Mouse (Mus musculus) forebrain, embryonic 16.5 days (tissue): Measurements from ENCODE around the gene Pten. TPM values are rescaled to one million over a fixed set of nuclear protein-coding genes. Genes with fewer than 3 reads are reported as not detected.

Experiments used
- ATAC-seq: fragments of 200-750 bp; cut with Nextera tagmentation; 2 replicates; pipeline ENCODE4 v1.8.0; 2017; ENCODE audit warnings: mild to moderate bottlenecking, moderate library complexity
- H3K27ac ChIP-seq: fragments of 300-500 bp; sonication (generic); 2 replicates; pipeline ENCODE4 v1.5.1; 2014; ENCODE audit warnings: low read length, control low read depth
- H3K27me3 ChIP-seq: fragments of 300-500 bp; sonication (generic); replicated peaks from 2 replicates; pipeline ENCODE4 v1.6.1; 2014; ENCODE audit warnings: low read length; ENCODE audit not compliant: control insufficient read depth, insufficient read depth
- H3K36me3 ChIP-seq: fragments of 300-500 bp; sonication (generic); 2 replicates; pipeline ENCODE4 v1.6.1; 2014; ENCODE audit not compliant: control insufficient read depth, insufficient read depth
- H3K4me1 ChIP-seq: fragments of 300-500 bp; sonication (generic); replicated peaks from 2 replicates; pipeline ENCODE4 v1.6.1; 2014; ENCODE audit warnings: low read length; ENCODE audit not compliant: control insufficient read depth, insufficient read depth
- H3K4me2 ChIP-seq: fragments of 300-500 bp; sonication (generic); 2 replicates; pipeline ENCODE4 v1.6.1; 2014; ENCODE audit warnings: mild to moderate bottlenecking, low read length, control low read depth
- H3K4me3 ChIP-seq: fragments of 300-500 bp; sonication (generic); replicated peaks from 2 replicates; pipeline ENCODE4 v1.5.1; 2014; ENCODE audit warnings: mild to moderate bottlenecking, low read length, control low read depth
- H3K9ac ChIP-seq: fragments of 300-500 bp; sonication (generic); replicated peaks from 2 replicates; pipeline ENCODE4 v1.6.1; 2014; ENCODE audit warnings: low read depth, low read length, control low read depth
- H3K9me3 ChIP-seq: fragments of 300-500 bp; sonication (generic); 2 replicates; pipeline ENCODE4 v1.6.1; 2016; ENCODE audit warnings: low read length; ENCODE audit not compliant: control insufficient read depth
- WGBS: fragments of 180-500 bp; shearing (Covaris S2); extraction: QIAGEN DNeasy Blood & Tissue Kit; methylation state at CpG from one replicate; pipeline ENCODE4 v1.1.7; 2014; 5-methylcytosine and 5-hydroxymethylcytosine counted together
- polyA plus RNA-seq: library from polyadenylated mRNA; unstranded; fragments of >200 nt; fragmentation: Nextera tagmentation; extraction: Ambion mirVana; gene quantifications from 2 replicates; pipeline ENCODE4 v1.2.1, GENCODE M21; 2015

Pten gene
- polyA plus RNA-seq, 1 experiment from 2014 or later, result 13.4 TPM

DNA sequence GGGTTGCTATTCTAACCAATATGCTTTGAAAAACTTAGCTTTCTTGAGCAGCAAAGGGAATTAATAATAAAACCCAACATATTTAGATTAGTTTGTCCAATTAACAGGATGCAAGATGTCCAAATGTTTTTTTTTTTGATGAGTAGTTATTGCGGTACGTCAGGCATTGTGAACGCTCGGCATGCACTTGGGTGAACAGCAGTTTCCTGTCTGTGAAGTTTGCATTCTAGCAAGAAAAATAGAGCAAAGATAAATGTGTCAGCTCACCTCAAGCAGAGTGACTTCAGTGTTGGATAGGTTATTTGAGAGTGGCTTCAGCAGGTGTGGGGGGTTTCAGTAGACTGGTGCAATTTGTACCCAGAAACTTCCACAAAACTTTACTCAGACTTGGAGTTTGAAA is 69.3 kb downstream of the Pten start:
- Histone ChIP-seq H3K9me3 (no peaks in the 10 kb centered on the region), H3K9ac (no peak overlapping the region), H3K4me3 (no peak overlapping the region), H3K27ac (no peak overlapping the region), H3K27me3 (no peaks in the 10 kb centered on the region), H3K4me2 (no peak overlapping the region), H3K4me1 (no peaks in the 10 kb centered on the region), H3K36me3 (no peaks in the 10 kb centered on the region)
- 93% methylated on average over 4 of the region's 4 CpGs for WGBS
- ATAC-seq, result no peak

GRCm38 (mm10) chr19:32829871-32830270 is 72.6 kb downstream of the Pten start:
- 89% methylated on average over 2 of the region's 2 CpGs for WGBS
- H3K4me3 ChIP-seq, result no peak overlapping the region

DNA sequence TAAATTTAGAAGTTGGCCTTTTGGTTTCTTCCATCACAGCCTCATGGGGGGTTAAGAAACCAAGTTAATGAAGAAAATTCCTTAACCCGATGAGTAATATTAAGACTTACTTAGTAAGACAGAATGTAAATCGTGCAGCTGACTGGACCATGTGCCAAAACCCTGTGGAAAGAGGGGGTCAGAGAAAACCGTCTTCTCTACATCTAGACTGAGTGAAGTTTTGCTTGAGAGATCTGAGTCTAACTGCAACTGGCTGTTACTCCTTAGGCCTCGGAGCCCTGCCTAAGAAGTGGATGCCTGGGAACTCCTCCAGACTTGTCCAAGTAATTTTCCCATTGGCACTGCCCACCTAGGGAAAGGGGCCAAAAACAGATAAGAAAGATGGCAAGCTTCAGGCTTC is 74.0 kb downstream of the Pten start:
- 85% methylated on average over 4 of the region's 4 CpGs for WGBS
- no peaks in the 10 kb centered on the region for H3K36me3 ChIP-seq
- no peak overlapping the region for H3K4me3 ChIP-seq
- no peak overlapping the region for H3K27ac ChIP-seq
- H3K4me1 ChIP-seq, result no peaks in the 10 kb centered on the region
- no peaks in the 10 kb centered on the region for H3K27me3 ChIP-seq
- H3K4me2 ChIP-seq, result no peak overlapping the region
- no peaks in the 10 kb centered on the region for H3K9me3 ChIP-seq
- ATAC-seq, result no peak
- no peak overlapping the region for H3K9ac ChIP-seq

More at GRCm38 (mm10) chr19:32829871-32830270, 72.6 kb downstream of the Pten start:
- Histone ChIP-seq H3K9me3 (no peaks in the 10 kb centered on the region), H3K27me3 (no peaks in the 10 kb centered on the region), H3K36me3 (no peaks in the 10 kb centered on the region), H3K9ac (no peak overlapping the region), H3K27ac (no peak overlapping the region), H3K4me2 (no peak overlapping the region), H3K4me1 (no peaks in the 10 kb centered on the region)
- no peak for ATAC-seq

DNA sequence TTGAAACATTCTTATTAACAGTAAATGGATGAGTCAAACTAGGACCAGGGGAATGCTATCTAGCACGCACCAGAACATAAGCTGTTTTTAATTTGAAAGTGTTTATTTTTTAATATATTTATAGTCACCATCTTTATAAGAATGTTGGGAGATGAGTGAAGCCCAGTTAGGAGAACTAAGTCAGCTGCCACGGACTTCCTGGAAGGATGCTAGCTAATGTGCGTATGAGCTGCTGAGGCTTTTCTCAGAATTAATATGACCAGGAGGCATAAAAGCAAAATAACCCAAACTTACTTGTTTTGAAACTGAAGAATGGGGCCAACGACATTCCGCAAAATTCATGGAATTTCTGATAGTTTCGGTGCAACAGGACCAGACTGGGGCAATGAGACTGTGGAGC is 83.2 kb downstream of the Pten start:
- Histone ChIP-seq H3K4me3 (no peak overlapping the region), H3K36me3 (no peaks in the 10 kb centered on the region), H3K27ac (no peak overlapping the region), H3K9ac (no peak overlapping the region), H3K4me1 (no peaks in the 10 kb centered on the region), H3K27me3 (no peaks in the 10 kb centered on the region), H3K9me3 (no peaks in the 10 kb centered on the region), H3K4me2 (no peak overlapping the region)
- ATAC-seq, result no peak
- WGBS, result 92% methylated on average over 6 of the region's 6 CpGs

DNA sequence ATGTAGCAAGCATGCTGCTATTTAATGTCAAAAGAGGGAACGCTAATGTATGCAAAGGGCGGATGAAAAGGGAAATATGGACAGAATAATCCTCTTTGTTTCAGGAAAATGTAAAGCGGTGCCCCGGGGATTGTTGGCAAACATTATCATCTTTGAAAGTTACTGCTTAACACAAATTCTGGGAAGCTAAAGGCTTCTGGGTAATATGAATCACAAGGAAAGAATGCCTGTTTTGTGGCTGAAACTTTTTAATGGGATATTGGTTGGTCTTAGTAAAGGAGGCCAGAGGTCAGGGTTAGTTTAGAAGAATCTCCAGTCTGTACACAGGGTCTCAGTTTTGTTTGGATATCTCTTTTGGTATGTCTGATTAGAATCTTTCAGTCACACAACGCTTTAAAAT is 87.2 kb downstream of the Pten start:
- WGBS, result 67% methylated on average over 5 of the region's 5 CpGs
- H3K4me3 ChIP-seq, result no peak overlapping the region
- no peaks in the 10 kb centered on the region for H3K4me1 ChIP-seq
- H3K9ac ChIP-seq, result no peak overlapping the region
- ATAC-seq, result no peak
- H3K36me3 ChIP-seq, result no peaks in the 10 kb centered on the region
- H3K27ac ChIP-seq, result no peak overlapping the region
- H3K9me3 ChIP-seq, result no peaks in the 10 kb centered on the region
- no peaks in the 10 kb centered on the region for H3K27me3 ChIP-seq
- H3K4me2 ChIP-seq, result no peak overlapping the region

GRCm38 (mm10) chr19:32848041-32848440 is 90.7 kb downstream of the Pten start:
- no peaks in the 10 kb centered on the region for H3K9me3 ChIP-seq
- ATAC-seq, result no peak
- H3K36me3 ChIP-seq, result no peaks in the 10 kb centered on the region
- H3K4me2 ChIP-seq, result no peak overlapping the region
- no peaks in the 10 kb centered on the region for H3K27me3 ChIP-seq
- H3K27ac ChIP-seq, result no peak overlapping the region
- 92% methylated on average over 3 of the region's 3 CpGs for WGBS
- H3K4me3 ChIP-seq, result no peak overlapping the region
- H3K4me1 ChIP-seq, result no peaks in the 10 kb centered on the region
- H3K9ac ChIP-seq, result no peak overlapping the region

DNA sequence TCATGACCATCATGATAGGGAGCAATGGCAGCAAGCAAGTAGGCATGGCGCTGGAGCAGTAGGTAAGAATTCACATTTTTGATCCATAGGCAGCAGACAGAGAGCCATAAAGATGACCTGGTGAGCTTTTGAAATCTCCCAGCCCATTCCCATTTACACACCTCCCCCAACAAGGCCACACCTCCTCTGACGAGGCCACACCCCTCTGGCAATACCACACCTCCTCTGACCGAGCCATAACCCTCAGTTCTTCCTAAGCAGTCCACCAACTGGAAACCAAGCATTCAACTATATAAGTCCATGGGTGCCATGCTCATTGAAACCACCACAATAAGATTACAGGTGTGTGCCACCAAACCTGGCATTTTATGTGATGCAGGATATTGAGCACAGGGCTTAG is 95.0 kb downstream of the Pten start:
- Histone ChIP-seq H3K4me3 (no peak overlapping the region), H3K36me3 (no peaks in the 10 kb centered on the region), H3K9ac (no peak overlapping the region), H3K27me3 (no peaks in the 10 kb centered on the region), H3K9me3 (no peaks in the 10 kb centered on the region), H3K4me1 (no peaks in the 10 kb centered on the region), H3K27ac (no peak overlapping the region), H3K4me2 (no peak overlapping the region)
- ATAC-seq, result no peak
- 66% methylated on average over 3 of the region's 3 CpGs for WGBS

DNA sequence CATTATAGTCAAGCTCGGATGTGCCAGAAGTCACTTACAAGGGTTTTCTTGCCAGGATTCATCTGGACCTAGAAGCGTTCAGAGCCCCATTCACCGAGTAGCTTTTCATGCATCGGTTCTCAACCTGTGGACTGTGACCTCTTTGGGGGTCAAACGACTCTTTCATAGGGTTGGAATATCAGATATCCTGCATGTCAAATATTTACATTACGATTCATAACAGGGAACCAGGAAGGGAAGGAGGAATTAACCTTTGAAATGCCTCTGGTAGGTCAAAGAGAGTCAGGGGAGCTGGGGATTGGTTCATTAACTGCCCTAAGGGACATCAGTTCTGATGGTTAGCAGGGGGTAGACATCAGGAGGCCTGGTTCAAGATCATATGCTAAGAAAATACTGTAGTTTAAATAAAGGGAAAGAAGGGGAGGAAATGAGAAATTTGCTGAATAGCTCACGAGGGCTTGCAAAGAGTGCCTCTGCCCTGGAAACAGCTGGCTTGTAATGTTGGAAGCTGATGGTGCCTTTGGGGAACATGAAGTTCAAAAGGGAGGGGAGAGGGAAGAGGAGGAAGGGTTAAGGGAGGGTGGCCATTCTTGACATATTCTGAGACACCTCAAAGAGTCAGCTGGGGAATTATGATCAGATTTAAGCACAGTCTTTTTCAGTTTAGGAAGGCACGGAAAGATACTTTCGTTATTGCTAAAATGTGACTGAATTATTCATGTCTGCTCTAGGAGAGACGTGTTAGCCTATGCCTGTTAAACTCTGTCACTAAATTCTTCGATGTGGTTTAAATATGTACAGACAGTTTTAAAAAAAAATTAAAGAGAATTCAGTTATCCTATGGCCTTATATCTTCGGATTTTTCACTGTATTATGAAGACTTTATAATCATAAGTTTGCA is 104.6 kb downstream of the Pten start:
- no peak overlapping the region for H3K4me2 ChIP-seq
- H3K27ac ChIP-seq, result no peak overlapping the region
- no peaks in the 10 kb centered on the region for H3K36me3 ChIP-seq
- no peaks in the 10 kb centered on the region; the same call in 1 of the 2 replicates for H3K27me3 ChIP-seq
- H3K9ac ChIP-seq, result no peak overlapping the region
- 83% methylated on average over 12 of the region's 12 CpGs for WGBS
- no peaks in the 10 kb centered on the region for H3K9me3 ChIP-seq
- peaks cover 3% of the 10 kb centered on the region; the same call in 1 of the 2 replicates for H3K4me1 ChIP-seq
- no peak for ATAC-seq
- no peak overlapping the region for H3K4me3 ChIP-seq

DNA sequence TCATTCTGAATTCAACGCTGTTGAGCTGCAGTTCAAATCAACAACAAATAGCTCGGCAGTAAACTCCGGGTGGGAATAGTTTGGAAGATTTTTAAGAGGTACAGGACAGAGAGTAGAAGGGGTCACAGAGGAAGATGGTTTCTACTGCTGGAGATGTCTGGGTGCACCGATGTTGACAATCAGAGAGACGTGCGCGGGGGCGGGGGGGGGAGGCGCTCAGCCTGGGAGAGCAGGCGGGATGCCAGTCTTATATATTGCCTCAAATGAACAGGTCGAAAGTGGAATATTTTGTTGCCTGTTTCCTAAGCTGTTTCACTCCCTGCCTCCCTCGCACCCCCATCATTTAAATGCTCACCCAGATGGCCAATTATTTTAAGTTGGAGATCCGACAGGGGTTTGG is 109.5 kb downstream of the Pten start:
- Histone ChIP-seq H3K4me2 (peak overlapping the region; percentile 52), H3K36me3 (no peaks in the 10 kb centered on the region), H3K27me3 (no peaks in the 10 kb centered on the region; the same call in 1 of the 2 replicates), H3K4me1 (peaks cover 6% of the 10 kb centered on the region; the same call in 1 of the 2 replicates), H3K4me3 (peak overlapping the region; percentile 26), H3K27ac (no peak overlapping the region), H3K9ac (no peak overlapping the region), H3K9me3 (no peaks in the 10 kb centered on the region)
- under 1% methylated on average over 13 of the region's 13 CpGs for WGBS
- ATAC-seq, result no peak
